In genomic region chr4:137931009-137931757, GRCm38 (mm10) we compare ENCODE assay signal across 8 mouse cellular contexts.
DNase-seq lines count a peak whose midpoint lies in the region; ATAC-seq and TF ChIP-seq lines count a peak whose summit lies in the region.

No protein-coding gene starts in this region.

- no peaks in the 10 kb centered on the region for H3K27me3 ChIP-seq in erythroblast, embryonic 14.5 days (ENCODE audit: control insufficient read depth)
- no peaks in the 10 kb centered on the region for H3K27me3 ChIP-seq in heart, embryonic 14.5 days (ENCODE audit: control insufficient read depth, insufficient read depth, low read length)
- H3K27me3 ChIP-seq in kidney, postnatal 0 days (ENCODE audit: insufficient read depth, low read length): no peaks in the 10 kb centered on the region
- no peaks in the 10 kb centered on the region for H3K27me3 ChIP-seq in lung, postnatal 0 days (replicated peaks; ENCODE audit: insufficient read depth, low read length)

- H3K4me2 ChIP-seq in heart, embryonic 14.5 days (ENCODE audit: low read length): peak overlapping the region; percentile 38
- peak overlapping the region; percentile 38 for H3K4me2 ChIP-seq in kidney, postnatal 0 days (ENCODE audit: low read length)
- H3K4me2 ChIP-seq in lung, postnatal 0 days (replicated peaks; ENCODE audit: low read depth, low read length): peak overlapping the region; percentile 23

- no peak for TF ChIP-seq CTCF in layer of hippocampus, adult 2 months (conservative IDR thresholded peaks at IDR 0.05)
- no peak for TF ChIP-seq CTCF in kidney, postnatal 0 days (IDR thresholded peaks at IDR 0.05; ENCODE audit: low read depth)
- TF ChIP-seq CTCF in lung, postnatal 0 days (IDR thresholded peaks at IDR 0.05): no peak

- peak overlapping the region; percentile 11; the same call in 1 of the 2 replicates for H3K27ac ChIP-seq in layer of hippocampus, adult 2 months
- H3K27ac ChIP-seq in heart, embryonic 14.5 days (replicated peaks in 1 of 2; ENCODE audit: control insufficient read depth in 1 of 2, insufficient read depth in 1 of 2, low read depth in 2 of 2, low read length in 2 of 2): peak overlapping the region; percentile 85 to 92
- peak overlapping the region; percentile 81 for H3K27ac ChIP-seq in kidney, postnatal 0 days
- H3K27ac ChIP-seq in lung, postnatal 0 days (ENCODE audit: low read length): peak overlapping the region; percentile 91

- 3% methylated on average over 18 of the region's 18 CpGs for WGBS in heart, embryonic 14.5 days
- 11% methylated on average over 18 of the region's 18 CpGs for WGBS in kidney, postnatal 0 days
- WGBS in lung, postnatal 0 days: 3% methylated on average over 18 of the region's 18 CpGs

- peaks cover 48% of the 10 kb centered on the region for H3K36me3 ChIP-seq in erythroblast, embryonic 14.5 days (ENCODE audit: control insufficient read depth)
- peaks cover 41% of the 10 kb centered on the region for H3K36me3 ChIP-seq in heart, embryonic 14.5 days (ENCODE audit: control insufficient read depth, insufficient read depth, low read length)
- H3K36me3 ChIP-seq in kidney, postnatal 0 days (ENCODE audit: insufficient read depth, low read length): peaks cover 7% of the 10 kb centered on the region; the same call in 1 of the 2 replicates
- peaks cover 5% of the 10 kb centered on the region; the same call in 1 of the 2 replicates for H3K36me3 ChIP-seq in lung, postnatal 0 days (ENCODE audit: insufficient read depth, low read length)

- H3K9ac ChIP-seq in heart, embryonic 14.5 days (ENCODE audit: low read length): peak overlapping the region; percentile 40
- no peak overlapping the region for H3K9ac ChIP-seq in kidney, postnatal 0 days (ENCODE audit: low read depth, low read length)
- H3K9ac ChIP-seq in lung, postnatal 0 days (replicated peaks; ENCODE audit: low read depth): no peak overlapping the region

- peak in 1 of 2 experiments; percentile 27 for DNase-seq in layer of hippocampus, adult 2 months (ENCODE audit: low spot score in 2 of 2)
- DNase-seq in layer of hippocampus, postnatal 36 days: no peak
- DNase-seq in kidney, postnatal 0 days (ENCODE audit: low spot score): peak; percentile 95
- DNase-seq in lung, postnatal 0 days (ENCODE audit: low spot score): peak; percentile 97
- peak; percentile 90 for DNase-seq in retina, postnatal 1 day
- no peak for DNase-seq in cerebellum, adult 9-10 months

- H3K9me3 ChIP-seq in erythroblast, embryonic 14.5 days (ENCODE audit: control insufficient read depth, low read length): peaks cover 3% of the 10 kb centered on the region
- H3K9me3 ChIP-seq in heart, embryonic 14.5 days (ENCODE audit: control insufficient read depth, low read length): no peaks in the 10 kb centered on the region
- H3K9me3 ChIP-seq in kidney, postnatal 0 days (replicated peaks; ENCODE audit: low read length): no peaks in the 10 kb centered on the region
- no peaks in the 10 kb centered on the region for H3K9me3 ChIP-seq in lung, postnatal 0 days (ENCODE audit: low read length)

- no peak overlapping the region for H3K4me3 ChIP-seq in layer of hippocampus, adult 2 months
- H3K4me3 ChIP-seq in erythroblast, embryonic 14.5 days (replicated peaks): peak overlapping the region; percentile 56
- H3K4me3 ChIP-seq in heart, embryonic 14.5 days (ENCODE audit: control insufficient read depth in 1 of 2, insufficient read depth in 1 of 2, low read depth in 1 of 2, low read length in 2 of 2): no peak overlapping the region
- H3K4me3 ChIP-seq in kidney, postnatal 0 days (replicated peaks; ENCODE audit: low read depth, low read length): no peak overlapping the region
- H3K4me3 ChIP-seq in lung, postnatal 0 days (ENCODE audit: low read depth, low read length): no peak overlapping the region

- peak; percentile 90 for TF ChIP-seq EP300 in lung, postnatal 0 days (IDR thresholded peaks at IDR 0.05)

- peak; percentile 83 for ATAC-seq in heart, embryonic 14.5 days (ENCODE audit: insufficient number of reproducible peaks, insufficient read depth, low FRiP score, low read depth)
- peak; percentile 49 for ATAC-seq in kidney, postnatal 0 days (replicated peaks; ENCODE audit: low FRiP score, low read depth)
- peak; percentile 87 for ATAC-seq in lung, postnatal 0 days

- H3K4me1 ChIP-seq in erythroblast, embryonic 14.5 days (ENCODE audit: control insufficient read depth): peaks cover 77% of the 10 kb centered on the region
- H3K4me1 ChIP-seq in heart, embryonic 14.5 days (ENCODE audit: control insufficient read depth in 2 of 2, insufficient read depth in 2 of 2, low read length in 2 of 2): peaks cover 58 to 68% of the 10 kb centered on the region in 2 experiments
- peaks cover 19% of the 10 kb centered on the region for H3K4me1 ChIP-seq in kidney, postnatal 0 days (replicated peaks; ENCODE audit: insufficient read depth, low read length)
- peaks cover 15% of the 10 kb centered on the region; the same call in 1 of the 2 replicates for H3K4me1 ChIP-seq in lung, postnatal 0 days (ENCODE audit: insufficient read depth, low read depth, low read length)

Comparison
In these comparisons a context has a peak if more than half of its experiments do, and no peak if none do; other contexts are left out.
1. DNase-seq: peak in kidney, postnatal 0 days (single experiment), lung, postnatal 0 days (single experiment) and retina, postnatal 1 day (single experiment); none in layer of hippocampus, postnatal 36 days (0 of 2) and cerebellum, adult 9-10 months (single experiment).
2. H3K27ac ChIP-seq: peak in every context shown above with its lines; median percentile 91 in lung, postnatal 0 days; 88 in heart, embryonic 14.5 days; 81 in kidney, postnatal 0 days; 11 in layer of hippocampus, adult 2 months.
3. Peak in every context shown above with its lines, with median percentiles within 50 percentile points of each other: ATAC-seq and H3K4me2 ChIP-seq.